ENCODE assay signal across 33 mouse cellular contexts in genomic region chr17:85767201-85767862, GRCm38 (mm10).
DNase-seq lines count a peak whose midpoint lies in the region; ATAC-seq and TF ChIP-seq lines count a peak whose summit lies in the region.
"Had no signal": no experiment of that assay in that cellular context is flagged by ENCODE, and none has a peak within 500 bp of the region (broad histone marks: within the 10 kb centered on the region; RNA-seq: fewer than 3 reads in every experiment).

No protein-coding gene starts in this region.

- H3K36me3 ChIP-seq in midbrain, embryonic 11.5 days (ENCODE audit: control insufficient read depth, insufficient read depth, low read length) = no peaks in the 10 kb centered on the region
- H3K36me3 ChIP-seq in midbrain, embryonic 13.5 days = no peaks in the 10 kb centered on the region
- H3K36me3 ChIP-seq in forebrain, embryonic 15.5 days = no peaks in the 10 kb centered on the region
- H3K36me3 ChIP-seq: embryonic facial prominence, embryonic 15.5 days; G1E; heart, embryonic 10.5 days; heart, embryonic 15.5 days; hindbrain, embryonic 12.5 days; intestine, embryonic 15.5 days; limb, embryonic 15.5 days; midbrain, embryonic 10.5 days; neural tube, embryonic 12.5 days had no signal

- no peak overlapping the region for H3K27ac ChIP-seq in midbrain, embryonic 11.5 days (ENCODE audit: low read depth, low read length)
- H3K27ac ChIP-seq in midbrain, embryonic 13.5 days = no peak overlapping the region
- no peak overlapping the region for H3K27ac ChIP-seq in gastrocnemius, adult 2 months
- H3K27ac ChIP-seq in forebrain, embryonic 15.5 days (replicated peaks) = no peak overlapping the region
- H3K27ac ChIP-seq: embryonic facial prominence, embryonic 15.5 days; heart, embryonic 10.5 days; heart, embryonic 15.5 days; hindbrain, embryonic 12.5 days; hindbrain, postnatal 0 days; intestine, embryonic 15.5 days; kidney, postnatal 0 days; limb, embryonic 15.5 days; macrophage; neural tube, embryonic 12.5 days had no signal

- ATAC-seq in midbrain, embryonic 11.5 days (ENCODE audit: low FRiP score) = no peak
- ATAC-seq in midbrain, embryonic 13.5 days = no peak
- peak; percentile 75 for ATAC-seq in megakaryocyte-erythroid progenitor cell, adult 5-6 weeks (replicated peaks; ENCODE audit: low FRiP score, low TSS enrichment, poor library complexity, severe bottlenecking)
- ATAC-seq in forebrain, embryonic 15.5 days (replicated peaks) = no peak
- ATAC-seq: forebrain, postnatal 0 days; hindbrain, postnatal 0 days; intestine, embryonic 15.5 days had no signal

- WGBS in midbrain, embryonic 11.5 days = 81% methylated on average over 15 of the region's 15 CpGs
- WGBS in midbrain, embryonic 13.5 days = 82% methylated on average over 15 of the region's 15 CpGs
- 82% methylated on average over 15 of the region's 15 CpGs for WGBS in forebrain, embryonic 15.5 days

- peak; percentile 17 for DNase-seq in embryo, embryonic 10 days (ENCODE audit: low spot score)
- no peak for DNase-seq in embryo, embryonic 9.5 days (ENCODE audit: extremely low spot score)
- DNase-seq in midbrain, embryonic 11.5 days (ENCODE audit: low spot score, missing footprints) = peak; percentile 74
- DNase-seq in gastrocnemius, adult 2 months = no peak
- DNase-seq: adrenal gland, postnatal 10 days; cerebellum, adult 11 months; cerebellum, adult 9-10 months; cerebellum, postnatal 36 days; forebrain, postnatal 0 days; gastrocnemius, postnatal 14 days; heart, postnatal 36 days; kidney, adult 2 months; layer of hippocampus, postnatal 36 days; left cerebral cortex, postnatal 4 days; lung, adult 2 months; lung, postnatal 10 days had no signal

- intact Hi-C loops in gastrocnemius, adult 2 months (cut with DNase I) = no loop called here

- H3K4me3 ChIP-seq in midbrain, embryonic 11.5 days (ENCODE audit: low read depth, low read length) = no peak overlapping the region
- H3K4me3 ChIP-seq in midbrain, embryonic 13.5 days (replicated peaks) = no peak overlapping the region
- no peak overlapping the region for H3K4me3 ChIP-seq in gastrocnemius, adult 2 months
- no peak overlapping the region for H3K4me3 ChIP-seq in forebrain, embryonic 15.5 days
- H3K4me3 ChIP-seq: embryonic facial prominence, embryonic 15.5 days; heart, embryonic 10.5 days; heart, embryonic 15.5 days; hindbrain, embryonic 12.5 days; intestine, embryonic 15.5 days; limb, embryonic 15.5 days; midbrain, embryonic 10.5 days; myocyte; neural tube, embryonic 12.5 days had no signal

- H3K4me2 ChIP-seq in midbrain, embryonic 11.5 days = no peak overlapping the region
- no peak overlapping the region for H3K4me2 ChIP-seq in midbrain, embryonic 13.5 days (replicated peaks)
- no peak overlapping the region for H3K4me2 ChIP-seq in forebrain, embryonic 15.5 days (replicated peaks)
- H3K4me2 ChIP-seq: embryonic facial prominence, embryonic 15.5 days; heart, embryonic 15.5 days; hindbrain, embryonic 12.5 days; intestine, embryonic 15.5 days; limb, embryonic 15.5 days; neural tube, embryonic 12.5 days had no signal

- no peaks in the 10 kb centered on the region; the same call in 1 of the 2 replicates for H3K9me3 ChIP-seq in midbrain, embryonic 11.5 days (ENCODE audit: control insufficient read depth, low read length)
- 0 out of 2 replicates have a peak, but pooled peaks cover 2% of the 10 kb centered on the region for H3K9me3 ChIP-seq in midbrain, embryonic 13.5 days
- no peaks in the 10 kb centered on the region for H3K9me3 ChIP-seq in forebrain, embryonic 15.5 days
- H3K9me3 ChIP-seq: embryonic facial prominence, embryonic 15.5 days; G1E; heart, embryonic 10.5 days; heart, embryonic 15.5 days; intestine, embryonic 15.5 days; limb, embryonic 15.5 days had no signal

- H3K9ac ChIP-seq in midbrain, embryonic 11.5 days (ENCODE audit: low read length) = no peak overlapping the region
- H3K9ac ChIP-seq in midbrain, embryonic 13.5 days (replicated peaks) = no peak overlapping the region
- no peak overlapping the region for H3K9ac ChIP-seq in forebrain, embryonic 15.5 days (replicated peaks)
- H3K9ac ChIP-seq: embryonic facial prominence, embryonic 15.5 days; forebrain, postnatal 0 days; heart, embryonic 15.5 days; hindbrain, embryonic 12.5 days; intestine, embryonic 15.5 days; limb, embryonic 15.5 days; neural tube, embryonic 12.5 days had no signal

- TF ChIP-seq CTCF in gastrocnemius, adult 2 months (IDR thresholded peaks at IDR 0.05) = no peak

- H3K27me3 ChIP-seq in midbrain, embryonic 11.5 days (ENCODE audit: control insufficient read depth, insufficient read depth, low read length) = no peaks in the 10 kb centered on the region
- 0 out of 2 replicates have a peak, but pooled peaks cover 2% of the 10 kb centered on the region for H3K27me3 ChIP-seq in midbrain, embryonic 13.5 days
- no peaks in the 10 kb centered on the region for H3K27me3 ChIP-seq in forebrain, embryonic 15.5 days
- H3K27me3 ChIP-seq: CH12.LX; heart, embryonic 15.5 days; hindbrain, embryonic 12.5 days; intestine, embryonic 15.5 days; limb, embryonic 15.5 days; neural tube, embryonic 12.5 days had no signal

- peaks cover 4% of the 10 kb centered on the region for H3K4me1 ChIP-seq in midbrain, embryonic 11.5 days (ENCODE audit: control insufficient read depth, insufficient read depth, low read length)
- H3K4me1 ChIP-seq in midbrain, embryonic 13.5 days (replicated peaks) = no peaks in the 10 kb centered on the region
- H3K4me1 ChIP-seq in forebrain, embryonic 15.5 days = no peaks in the 10 kb centered on the region
- H3K4me1 ChIP-seq: embryonic facial prominence, embryonic 15.5 days; heart, embryonic 15.5 days; intestine, embryonic 15.5 days; limb, embryonic 15.5 days; neural tube, embryonic 12.5 days had no signal

Comparison
In these comparisons a context has a peak if more than half of its experiments do, and no peak if none do; other contexts are left out.
1. DNase-seq: peak in embryo, embryonic 10 days (single experiment) and midbrain, embryonic 11.5 days (single experiment); none in embryo, embryonic 9.5 days (single experiment) and gastrocnemius, adult 2 months (single experiment).